Mouse (Mus musculus): ENCODE results near the gene Dnajb11. TPM values are rescaled to one million over a fixed set of nuclear protein-coding genes. Genes with fewer than 3 reads are reported as not detected.

Gene Dnajb11
- polyA plus RNA-seq, 1 experiment, result 21.0 TPM

DNA sequence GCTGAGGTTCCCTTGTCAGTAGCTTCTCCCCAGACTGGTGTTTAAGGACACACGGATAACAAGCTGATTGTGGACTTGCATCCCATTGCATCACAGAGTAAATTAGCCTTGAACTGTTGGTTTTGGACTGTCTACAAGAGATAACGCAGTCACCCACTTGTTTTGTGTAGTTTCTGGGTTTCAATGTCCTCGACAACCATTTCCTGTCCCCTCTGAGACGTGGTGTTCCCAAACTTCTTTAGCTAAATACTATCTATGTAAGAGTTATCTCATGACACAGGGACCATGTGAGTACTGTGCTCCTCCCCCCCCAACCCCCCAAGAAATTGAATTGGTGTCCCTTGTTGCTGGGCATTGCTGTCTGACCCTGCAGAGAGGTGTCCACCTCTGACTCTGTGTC is 23.8 kb downstream of the Dnajb11 start:
- no peak for DNase-seq (ENCODE audit: low read depth)

- no peak for DNase-seq (ENCODE audit: low read depth)
Measured at GRCm38 (mm10) chr16:22883441-22883840, 25.8 kb downstream of the Dnajb11 start.

- DNase-seq (ENCODE audit: low read depth), result no peak
Measured at GRCm38 (mm10) chr16:22885356-22885755, 27.7 kb downstream of the Dnajb11 start.

DNA sequence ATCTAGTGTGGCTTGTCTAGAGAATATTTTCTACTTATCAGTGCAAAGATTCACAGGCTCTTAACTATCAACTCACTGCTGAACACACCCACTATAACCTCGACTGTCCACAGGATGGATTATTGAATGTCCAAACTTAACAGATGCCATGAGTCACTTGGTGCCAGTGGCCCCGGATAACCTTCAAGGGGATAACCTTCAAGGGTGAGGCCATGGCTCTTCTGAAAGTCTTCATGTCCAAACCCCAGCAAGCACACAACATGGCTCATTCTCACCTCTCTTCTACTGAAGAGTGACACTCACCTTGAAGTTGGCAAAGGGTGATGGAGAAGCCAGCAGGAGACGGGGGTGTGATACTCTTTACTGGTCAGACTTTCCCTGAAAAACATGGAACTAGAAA is 29.1 kb downstream of the Dnajb11 start:
- DNase-seq (ENCODE audit: low read depth), result no peak

DNA sequence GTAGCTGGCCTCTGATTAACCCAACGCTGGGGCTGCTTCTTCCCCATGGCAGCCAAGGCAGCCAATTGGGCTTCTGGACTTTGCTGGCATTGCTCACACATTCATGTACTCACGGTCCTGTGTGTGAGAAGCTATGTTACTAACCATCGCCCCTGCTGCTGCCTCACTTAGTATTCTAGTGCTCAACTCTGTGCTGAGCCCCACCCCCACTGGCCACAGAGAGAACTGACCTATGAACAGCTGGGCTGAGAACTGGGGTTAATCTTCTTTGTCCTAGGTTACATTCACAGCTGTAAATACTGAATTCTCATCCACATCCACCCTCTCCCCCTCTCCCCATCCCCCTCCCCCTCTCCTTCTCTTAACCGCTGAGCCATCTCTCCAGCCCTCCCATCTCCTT is 31.2 kb downstream of the Dnajb11 start:
- no peak for DNase-seq (ENCODE audit: low read depth)

DNA sequence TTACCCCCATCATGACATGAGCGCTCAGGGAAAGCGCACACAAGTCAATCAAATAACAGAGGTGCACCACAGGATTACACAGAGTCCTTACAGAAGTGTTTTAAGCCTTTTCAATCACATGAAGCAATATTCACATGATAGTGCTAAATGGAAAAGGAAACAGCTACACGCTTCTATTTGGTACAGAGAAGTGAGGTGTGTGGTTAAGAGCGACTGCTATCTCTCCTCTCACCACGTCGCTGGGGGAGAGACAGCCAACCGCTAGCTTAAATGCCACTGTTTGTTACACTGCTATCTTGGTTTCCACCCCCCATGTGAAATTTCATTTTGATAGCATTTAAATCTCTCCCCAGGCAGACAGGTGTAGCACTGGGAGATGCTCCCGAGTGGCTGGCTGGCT is 32.1 kb downstream of the Dnajb11 start:
- DNase-seq (ENCODE audit: low read depth), result no peak

DNA sequence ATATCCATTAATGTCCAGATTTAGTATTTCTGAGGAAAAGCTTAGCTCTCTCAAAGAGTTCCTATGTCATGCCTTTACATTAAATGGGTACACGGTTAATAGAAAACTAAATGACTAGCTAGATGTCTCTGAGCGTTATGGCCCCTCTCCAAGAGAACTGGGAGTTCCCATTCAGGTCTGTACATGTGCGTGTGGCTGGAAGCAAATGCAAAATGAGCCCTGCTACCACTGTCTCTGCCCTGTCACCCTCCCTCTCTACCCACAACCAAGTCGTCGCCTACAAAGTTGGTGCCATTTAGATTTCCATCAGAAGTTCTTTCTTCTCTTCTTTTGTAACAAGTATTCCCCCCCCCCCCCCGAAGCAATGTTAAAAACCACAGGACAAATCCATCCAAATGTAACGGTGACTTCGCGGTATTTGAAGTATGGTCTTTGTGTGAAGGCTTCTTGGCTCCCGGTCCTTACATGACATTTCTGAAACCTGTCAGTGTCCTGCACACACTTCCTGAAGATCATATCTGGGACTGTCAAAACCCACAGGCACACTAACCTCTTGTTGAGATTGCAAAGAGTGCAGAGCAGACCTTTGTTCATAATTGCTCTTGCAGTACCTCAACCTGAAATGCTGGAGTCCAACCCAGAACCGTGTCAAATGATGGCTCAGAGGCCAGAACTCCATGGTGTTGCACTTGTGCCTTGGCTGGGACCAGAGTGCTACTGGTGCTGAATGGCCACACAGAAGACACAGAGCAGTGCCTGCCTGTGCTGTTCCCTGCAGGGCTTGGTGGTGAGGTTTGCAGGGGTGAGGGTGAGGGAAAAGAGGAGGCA is 33.3 kb downstream of the Dnajb11 start, which contains the start of gene Ahsg:
Gene Ahsg, plus strand, starts transcription at position 595 of the 828 bp plus-strand sequence.
- DNase-seq (ENCODE audit: low read depth), result no peak

DNA sequence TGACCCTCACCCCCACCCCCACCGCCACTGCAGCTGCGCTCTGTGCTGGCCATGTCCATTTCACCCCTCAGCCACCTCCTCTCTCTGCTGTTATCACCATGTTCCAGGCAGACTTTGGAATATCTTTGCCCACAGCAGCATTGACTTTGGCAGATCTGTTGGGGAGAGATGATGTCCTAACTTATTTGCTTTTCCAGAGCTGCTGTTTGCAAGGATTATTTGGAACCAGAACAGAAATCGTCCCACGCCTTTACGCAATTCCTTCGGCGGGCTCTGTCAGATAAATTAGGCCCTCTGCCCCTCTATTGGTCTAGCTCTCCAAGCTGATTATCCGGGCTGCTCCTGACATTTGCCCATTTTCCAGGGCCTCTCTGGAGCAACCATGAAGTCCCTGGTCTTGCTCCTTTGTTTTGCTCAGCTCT is 34.1 kb downstream of the Dnajb11 start:
- no peak for DNase-seq (ENCODE audit: low read depth)

GRCm38 (mm10) chr16:22894095-22894494 is 36.5 kb downstream of the Dnajb11 start:
- no peak for DNase-seq (ENCODE audit: low read depth)

DNA sequence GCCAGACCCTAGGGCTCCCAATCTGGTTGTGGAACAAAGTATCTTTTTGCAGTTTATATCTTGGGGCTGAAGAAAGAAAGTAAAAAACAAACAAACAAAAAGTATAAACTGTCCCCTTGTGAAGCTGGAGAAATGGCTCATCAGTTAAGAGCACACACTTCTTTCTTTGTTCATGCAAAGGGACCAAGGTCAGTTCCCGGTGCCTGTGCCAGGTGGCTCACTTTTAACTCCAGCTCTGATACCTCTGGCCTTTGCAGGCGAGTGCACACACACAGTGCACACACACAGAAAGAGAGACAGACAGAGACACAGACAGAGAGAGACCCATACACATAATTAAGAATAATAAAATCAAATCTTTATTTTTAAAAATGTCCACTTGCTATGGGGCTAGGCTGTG is 39.0 kb downstream of the Dnajb11 start:
- DNase-seq (ENCODE audit: low read depth), result no peak

- DNase-seq (ENCODE audit: low read depth), result no peak
Measured at GRCm38 (mm10) chr16:22899346-22899745, 41.7 kb downstream of the Dnajb11 start.

DNA sequence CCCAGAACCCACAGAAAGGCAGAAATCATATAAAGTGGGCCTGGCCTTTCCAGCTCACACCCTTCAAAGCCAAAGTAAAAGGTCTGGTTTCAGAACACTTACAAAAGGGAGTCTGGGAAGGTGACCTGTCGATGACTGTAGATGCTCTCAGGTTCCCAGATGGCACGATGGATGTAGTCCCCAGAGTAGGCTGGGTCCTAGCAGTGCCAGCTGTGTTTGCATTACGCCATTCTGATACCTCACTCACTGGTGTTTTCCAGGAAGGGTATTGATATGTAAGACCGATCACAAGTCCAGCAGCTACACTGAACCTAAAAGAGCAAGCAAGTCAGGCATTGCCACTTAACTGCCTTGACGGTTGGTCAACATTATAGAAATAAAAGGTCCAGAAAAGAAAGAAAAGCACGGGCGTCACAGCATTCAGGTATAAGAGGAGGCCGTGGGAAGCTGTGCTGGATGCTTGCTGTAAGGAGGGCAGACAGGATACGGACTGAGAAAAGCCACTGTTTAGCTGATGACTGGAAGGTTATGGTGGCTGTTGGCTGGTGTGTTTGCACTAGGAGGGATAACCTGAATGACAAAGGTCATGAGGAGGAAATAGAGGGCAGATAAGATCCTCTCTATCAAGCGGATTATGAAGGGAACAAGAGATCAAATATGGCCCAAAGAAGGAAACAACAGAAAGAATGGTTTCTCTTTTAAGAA is 42.4 kb downstream of the Dnajb11 start:
- no peak for DNase-seq (ENCODE audit: low read depth)

- no peak for DNase-seq (ENCODE audit: low read depth)
Measured at GRCm38 (mm10) chr16:22901326-22901725, 43.7 kb downstream of the Dnajb11 start.

DNA sequence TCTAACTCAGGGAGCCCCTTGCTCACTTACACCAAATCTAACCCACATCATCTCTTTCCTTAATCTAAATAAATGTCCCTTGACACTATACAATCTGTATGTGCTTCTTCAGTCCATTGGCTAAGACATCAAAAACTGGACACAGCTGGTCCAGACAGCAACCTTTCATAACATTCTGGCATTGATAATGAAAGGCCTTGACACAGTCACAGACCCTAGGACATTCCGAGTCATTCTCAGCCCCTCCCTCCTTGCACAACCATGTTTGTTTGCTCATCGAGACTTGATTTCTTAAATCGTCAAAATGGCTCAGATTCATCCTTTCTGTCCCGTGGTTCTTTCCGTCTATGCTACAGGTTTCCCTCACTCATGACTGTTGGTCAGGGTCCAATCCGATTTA is 51.6 kb downstream of the Dnajb11 start:
- DNase-seq (ENCODE audit: low read depth), result no peak

GRCm38 (mm10) chr16:22911986-22912385 is 54.3 kb downstream of the Dnajb11 start:
- no peak for DNase-seq (ENCODE audit: low read depth)

DNA sequence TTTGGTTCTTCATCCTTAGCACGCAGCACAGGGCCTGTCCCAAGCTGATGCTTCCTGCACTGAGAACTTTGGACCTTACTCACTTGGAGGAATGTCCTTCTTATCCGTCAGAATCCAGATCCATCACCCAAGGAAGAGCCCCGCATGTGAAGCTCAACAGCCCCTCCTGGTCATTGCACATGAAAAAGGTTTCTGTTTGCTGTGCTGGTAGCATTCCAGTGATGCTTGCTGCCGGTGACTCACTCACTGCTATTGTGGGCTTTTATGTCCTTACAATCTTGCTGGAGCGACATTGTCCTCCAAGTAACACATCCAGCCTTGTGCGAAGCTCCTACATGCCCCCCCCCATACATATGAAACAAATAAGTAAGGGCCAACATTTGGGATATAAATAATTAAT is 55.2 kb downstream of the Dnajb11 start:
- no peak for DNase-seq (ENCODE audit: low read depth)

DNA sequence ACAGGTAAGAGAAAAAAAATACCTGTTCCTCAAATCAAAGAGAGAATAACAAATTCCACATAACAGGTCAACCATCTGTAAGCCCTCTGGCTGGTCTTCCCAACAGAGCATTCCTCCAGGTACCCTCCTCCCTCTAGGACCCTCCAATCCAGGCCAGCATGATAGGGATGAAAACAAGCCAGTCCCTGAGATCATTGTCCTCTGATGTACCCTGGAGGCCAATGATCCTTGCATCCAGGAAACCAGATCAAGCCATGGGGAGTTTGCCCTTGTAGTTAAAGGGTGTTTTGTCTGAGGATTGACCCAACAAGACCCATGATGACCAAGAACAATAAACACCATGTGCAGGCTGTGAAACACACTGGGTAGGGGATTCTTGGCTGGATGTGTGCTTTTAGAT is 56.6 kb downstream of the Dnajb11 start:
- DNase-seq (ENCODE audit: low read depth), result no peak

DNA sequence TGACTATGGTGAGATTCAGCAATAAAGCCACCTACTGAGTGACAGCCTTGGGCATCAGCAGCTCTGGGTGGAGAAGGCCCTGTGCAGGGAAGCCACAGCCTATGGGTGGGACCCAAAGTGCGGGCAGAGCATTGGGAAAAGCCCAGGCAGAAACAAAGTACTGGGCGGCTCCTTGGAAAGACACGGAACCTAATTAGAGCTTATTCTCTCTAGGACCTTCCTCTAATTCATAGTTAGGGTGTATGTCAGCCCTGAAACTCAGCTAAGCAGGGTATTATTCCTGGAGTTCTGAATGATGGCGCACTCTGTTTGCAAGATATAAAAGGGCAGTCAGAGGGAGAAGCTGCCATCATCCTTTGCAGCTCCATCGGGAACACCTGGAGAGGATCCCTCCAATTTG is 60.4 kb downstream of the Dnajb11 start, which contains the start of gene Fetub:
Gene Fetub, plus strand, starts transcription at position 301 of the 400 bp plus-strand sequence.
- no peak for DNase-seq (ENCODE audit: low read depth)

DNA sequence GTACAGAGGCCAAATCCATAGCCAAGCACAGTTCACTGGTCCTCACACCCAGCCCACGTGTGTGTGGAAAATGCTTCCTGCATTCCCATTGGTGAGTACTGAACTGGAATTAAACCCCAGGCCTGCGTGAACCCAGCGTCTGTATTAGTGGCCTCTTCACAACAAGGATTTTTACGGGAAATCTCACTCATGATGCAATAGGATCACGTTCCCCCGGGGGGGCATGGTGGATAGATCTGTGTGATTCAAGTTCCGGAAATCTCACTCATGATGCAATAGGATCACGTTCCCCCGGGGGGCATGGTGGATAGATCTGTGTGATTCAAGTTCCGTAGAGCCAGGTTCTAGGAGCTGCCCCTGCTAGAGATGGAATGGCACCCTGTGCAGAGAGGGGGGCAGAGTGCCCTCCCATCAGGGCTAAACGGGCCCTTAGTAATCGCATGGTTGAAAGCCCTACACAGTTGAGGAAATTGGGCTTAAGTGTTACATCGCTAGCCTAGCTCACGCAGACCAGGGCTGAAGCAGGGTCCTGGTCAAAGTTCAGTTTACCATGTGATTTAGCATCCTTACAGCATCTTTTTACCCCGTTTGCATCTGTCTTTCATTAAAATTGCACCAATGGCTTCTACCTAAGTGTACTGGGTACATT is 61.1 kb downstream of the Dnajb11 start:
- DNase-seq (ENCODE audit: low read depth), result no peak

DNA sequence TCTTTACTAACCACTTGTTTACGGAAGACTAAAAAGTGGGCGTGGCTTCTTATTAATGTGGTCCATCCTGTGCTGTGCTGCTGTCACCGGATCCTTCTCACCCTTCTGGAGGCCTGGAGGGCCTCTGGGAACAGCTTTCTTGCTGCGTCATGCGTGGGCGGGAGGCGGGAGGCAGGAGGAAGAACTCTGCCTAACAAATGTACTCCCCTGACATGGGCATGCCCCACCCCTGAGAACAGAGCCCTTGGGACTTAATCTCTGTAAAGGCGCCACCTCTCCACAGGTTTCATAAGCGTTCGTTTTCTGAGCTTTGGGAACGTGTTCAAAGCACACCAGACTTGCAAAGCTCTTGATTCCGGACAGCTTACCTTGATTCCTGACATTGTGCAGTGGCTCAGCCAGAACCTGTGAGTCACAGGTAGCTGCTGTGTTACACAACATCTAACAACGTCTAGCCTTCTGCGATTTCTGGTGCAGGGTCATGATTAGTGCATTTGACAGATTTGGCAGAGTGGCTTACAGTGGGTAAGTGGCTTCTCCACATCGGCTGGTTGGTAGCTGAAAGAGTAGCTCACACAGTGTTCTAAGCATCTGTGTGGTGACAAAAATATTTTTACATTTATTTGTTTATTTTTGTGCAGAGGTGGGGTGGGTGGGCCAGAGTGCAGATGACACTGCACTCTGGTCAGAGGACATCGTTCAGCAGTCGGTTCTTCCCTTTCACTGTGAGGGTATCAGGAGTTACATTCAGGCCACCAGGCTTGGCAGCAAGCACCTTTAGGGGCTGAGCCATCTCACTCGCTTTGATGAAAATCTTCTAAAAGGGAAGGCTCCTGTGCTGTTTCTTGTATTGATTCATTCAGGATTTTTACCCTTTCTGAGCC is 62.6 kb downstream of the Dnajb11 start:
- DNase-seq (ENCODE audit: low read depth), result peak; percentile 92

GRCm38 (mm10) chr16:22921761-22922160 is 64.1 kb downstream of the Dnajb11 start:
- no peak for DNase-seq (ENCODE audit: low read depth)

GRCm38 (mm10) chr16:22922433-22922832 is 64.8 kb downstream of the Dnajb11 start:
- no peak for DNase-seq (ENCODE audit: low read depth)
